Mouse (Mus musculus) ES-Bruce4 (cell line): Measurements from ENCODE around the gene Pla2g2f. TPM values are rescaled to one million over a fixed set of nuclear protein-coding genes. Genes with fewer than 3 reads are reported as not detected.
A peak's percentile ranks its signal among the peaks of the same experiment; 100 is the strongest.

ENCODE experiments used
- H3K27ac ChIP-seq: 2 replicates; pipeline ENCODE4 v1.5.1; 2012; ENCODE audit warnings: low read length, inconsistent platforms; ENCODE audit not compliant: insufficient read depth
- H3K27me3 ChIP-seq: 2 replicates; pipeline ENCODE4 v1.6.1; 2012; ENCODE audit warnings: mild to moderate bottlenecking, low read length, inconsistent platforms; ENCODE audit not compliant: control insufficient read depth, poor library complexity, insufficient read depth, severe bottlenecking
- H3K36me3 ChIP-seq: 2 replicates; pipeline ENCODE4 v1.6.1; 2012; ENCODE audit warnings: inconsistent platforms, mild to moderate bottlenecking, low read length, moderate library complexity; ENCODE audit not compliant: control insufficient read depth, poor library complexity, insufficient read depth, severe bottlenecking
- H3K4me1 ChIP-seq: one replicate; pipeline ENCODE4 v1.8.1; 2011; ENCODE audit warnings: low read length; ENCODE audit not compliant: control insufficient read depth, insufficient read depth
- H3K4me3 ChIP-seq: 2 replicates; pipeline ENCODE4 v1.5.1; 2011; ENCODE audit warnings: low read depth, mild to moderate bottlenecking, low read length
- H3K9ac ChIP-seq: 2 replicates; pipeline ENCODE4 v1.6.1; 2012; ENCODE audit warnings: low read depth, mild to moderate bottlenecking, inconsistent platforms; ENCODE audit not compliant: poor library complexity, severe bottlenecking
- H3K9me3 ChIP-seq: replicated peaks from 2 replicates; pipeline ENCODE4 v1.6.1; 2012; ENCODE audit warnings: mild to moderate bottlenecking, low read length, inconsistent platforms; ENCODE audit not compliant: control insufficient read depth, poor library complexity, insufficient read depth, severe bottlenecking
- CTCF ChIP-seq: IDR thresholded peaks from one replicate; pipeline ENCODE4 v1.8.1; 2011; ENCODE audit warnings: low read depth, low read length
- EP300 ChIP-seq: IDR thresholded peaks from 2 replicates; pipeline ENCODE4 v1.6.1; 2011; ENCODE audit warnings: low read depth, low read length; ENCODE audit not compliant: insufficient read depth
- POLR2A ChIP-seq: IDR thresholded peaks from one replicate; pipeline ENCODE4 v1.8.1; 2011; ENCODE audit warnings: low read length; ENCODE audit not compliant: insufficient read depth
- polyA plus RNA-seq: library from polyadenylated mRNA; stranded (reverse); fragments of >200 nt; gene quantifications from 2 replicates; pipeline ENCODE4 v1.2.4, GENCODE M21; 2011; ENCODE audit warnings: low read depth; ENCODE audit not compliant: missing spikeins, insufficient read depth, insufficient read length

Pla2g2f gene
- polyA plus RNA-seq, 1 experiment, result not detected

DNA sequence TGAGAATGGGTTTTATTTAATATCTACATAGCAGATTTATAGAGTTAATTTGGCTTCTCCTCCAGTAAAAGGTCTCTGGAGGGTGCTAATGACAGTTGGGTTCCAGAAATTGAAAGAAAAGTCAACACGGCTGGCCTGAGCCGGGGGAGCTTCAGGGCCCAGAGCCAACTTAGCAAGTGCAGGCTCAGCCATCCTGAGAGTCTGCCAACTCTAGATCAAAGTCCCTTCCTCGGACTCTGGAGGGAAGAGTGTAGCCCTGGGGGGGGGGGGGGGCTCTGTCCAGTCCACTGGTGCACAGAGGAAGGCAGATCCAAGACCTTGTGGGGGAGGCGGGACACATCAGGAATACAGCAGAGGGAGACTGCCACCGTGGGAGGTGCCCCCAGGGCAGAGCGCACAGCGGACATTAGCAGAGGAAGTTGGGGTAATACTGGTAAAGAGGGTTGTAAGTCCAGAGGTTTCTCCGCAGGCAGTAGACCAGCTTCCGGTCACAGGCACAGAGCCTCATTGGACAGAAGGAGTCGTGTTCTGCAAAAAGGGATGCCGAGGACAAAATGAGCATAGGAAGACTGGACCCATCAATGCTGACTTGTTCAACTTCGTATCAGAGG is 42.8 kb upstream of the Pla2g2f start:
- Histone ChIP-seq H3K9ac (no peak overlapping the region), H3K36me3 (no peaks in the 10 kb centered on the region), H3K27ac (no peak overlapping the region), H3K9me3 (no peaks in the 10 kb centered on the region), H3K4me3 (no peak overlapping the region), H3K27me3 (no peaks in the 10 kb centered on the region), H3K4me1 (peaks cover 7% of the 10 kb centered on the region)
- TF ChIP-seq EP300 (no peak), POLR2A (no peak), CTCF (no peak)

DNA sequence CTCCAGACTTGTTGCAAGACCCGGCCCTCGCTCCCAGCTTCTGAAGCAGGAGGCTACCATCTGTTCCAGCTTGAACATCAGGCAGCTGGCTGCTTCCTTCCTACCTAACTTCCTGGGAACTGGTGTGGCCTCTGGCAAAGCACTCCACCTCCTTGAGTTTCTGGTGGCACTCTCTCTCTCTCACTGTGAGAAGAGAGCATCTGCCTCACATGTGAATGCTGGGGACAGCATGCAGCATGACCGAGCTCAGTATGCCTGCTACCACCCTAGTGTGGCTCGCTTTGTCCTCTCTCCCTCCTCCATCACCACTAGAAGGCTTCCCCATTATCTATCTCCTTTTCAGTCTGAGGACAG is 39.8 kb upstream of the Pla2g2f start:
- Histone ChIP-seq H3K27me3 (no peaks in the 10 kb centered on the region), H3K4me1 (peaks cover 10% of the 10 kb centered on the region), H3K9me3 (no peaks in the 10 kb centered on the region), H3K9ac (no peak overlapping the region), H3K27ac (0 out of 2 replicates have a peak overlapping the region, but pooled peaks have one; percentile 10), H3K36me3 (no peaks in the 10 kb centered on the region), H3K4me3 (no peak overlapping the region)
- no peak for TF ChIP-seq CTCF
- TF ChIP-seq POLR2A, result no peak
- TF ChIP-seq EP300, result no peak

DNA sequence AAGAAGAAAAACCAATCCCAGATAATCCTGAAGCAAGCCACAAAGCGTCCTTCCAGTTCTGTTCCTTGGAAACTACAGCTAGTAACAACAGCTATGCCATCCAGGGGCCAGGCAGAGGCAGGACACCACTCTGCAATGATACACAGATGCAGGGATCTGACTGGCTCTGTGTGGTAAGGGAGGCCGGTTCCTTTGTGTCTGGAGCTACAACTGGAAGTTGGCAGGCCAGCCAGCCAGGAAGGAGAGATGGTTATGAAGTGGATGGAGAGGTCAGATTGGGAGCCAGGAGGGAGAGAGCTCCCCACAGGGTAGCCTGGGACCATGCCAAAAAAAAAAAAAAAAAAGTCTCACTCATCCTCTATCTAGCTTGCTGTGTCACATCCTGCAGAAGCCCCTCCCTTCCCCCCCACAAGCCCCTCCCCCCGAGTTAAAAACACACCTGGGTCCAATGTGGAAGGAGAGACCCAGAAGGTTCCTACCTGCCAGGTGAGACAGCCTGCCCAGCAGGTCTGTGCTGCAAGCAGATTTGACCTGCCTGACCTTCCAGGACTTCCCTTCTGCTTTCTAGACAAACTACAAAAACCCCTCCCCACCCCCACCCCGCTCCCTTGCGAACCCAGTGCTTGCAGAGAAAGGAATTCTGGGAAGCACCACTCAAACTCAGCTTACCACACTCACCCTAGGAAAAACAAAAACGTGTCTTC is 39.2 kb upstream of the Pla2g2f start:
- peaks cover 10% of the 10 kb centered on the region for H3K4me1 ChIP-seq
- H3K27ac ChIP-seq, result peak overlapping the region; percentile 10; the same call in 1 of the 2 replicates
- H3K36me3 ChIP-seq, result no peaks in the 10 kb centered on the region
- peak overlapping the region; percentile 36; the same call in 1 of the 2 replicates for H3K9ac ChIP-seq
- TF ChIP-seq CTCF (no peak), POLR2A (no peak), EP300 (peak; percentile 79)
- H3K9me3 ChIP-seq, result no peaks in the 10 kb centered on the region
- H3K4me3 ChIP-seq, result no peak overlapping the region
- no peaks in the 10 kb centered on the region for H3K27me3 ChIP-seq

DNA sequence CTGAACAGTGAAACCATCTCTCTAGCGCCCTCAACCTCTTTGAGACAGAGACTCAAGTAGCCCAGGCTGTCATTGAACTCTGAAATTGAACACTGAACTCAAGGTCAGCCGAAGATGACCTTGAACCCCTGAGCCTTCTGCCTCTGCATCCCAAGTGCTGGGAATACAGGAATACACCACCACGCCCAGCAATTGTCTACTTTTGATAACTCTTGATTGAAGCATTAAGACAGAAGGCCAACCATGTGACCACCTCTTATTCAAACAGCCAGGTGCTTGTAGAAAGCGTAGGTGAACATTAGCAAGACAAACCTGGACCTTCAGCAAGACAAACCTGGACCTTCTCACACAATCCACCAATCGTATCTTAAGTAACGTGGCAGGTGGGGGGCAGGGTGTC is 36.9 kb upstream of the Pla2g2f start:
- peak overlapping the region; percentile 62 for H3K27ac ChIP-seq
- H3K27me3 ChIP-seq, result no peaks in the 10 kb centered on the region
- H3K36me3 ChIP-seq, result no peaks in the 10 kb centered on the region
- peaks cover 12% of the 10 kb centered on the region for H3K4me1 ChIP-seq
- H3K9me3 ChIP-seq, result no peaks in the 10 kb centered on the region
- H3K4me3 ChIP-seq, result no peak overlapping the region
- TF ChIP-seq CTCF, result no peak
- no peak for TF ChIP-seq POLR2A
- TF ChIP-seq EP300, result peak; percentile 93
- no peak overlapping the region for H3K9ac ChIP-seq

DNA sequence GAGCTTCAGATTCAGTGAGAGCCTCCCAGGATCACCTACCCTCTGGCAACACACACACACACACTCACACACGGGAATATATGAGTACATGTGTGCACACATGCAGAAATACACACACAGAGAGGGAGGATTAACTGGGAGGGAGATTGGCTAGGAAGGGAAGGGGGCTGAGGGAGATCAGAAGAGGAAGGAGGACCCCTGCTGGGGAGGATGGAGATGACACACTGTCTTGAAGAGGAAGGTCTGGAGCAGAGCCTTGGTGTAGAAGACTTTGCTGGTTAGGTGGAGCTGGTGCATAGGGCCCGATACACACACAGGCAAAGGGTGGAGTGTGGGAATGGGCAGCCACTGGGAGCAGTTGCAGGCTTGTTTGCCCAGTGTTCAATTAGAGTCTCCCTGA is 35.9 kb upstream of the Pla2g2f start:
- no peak for TF ChIP-seq EP300
- TF ChIP-seq CTCF, result peak; percentile 73
- TF ChIP-seq POLR2A, result no peak
- Histone ChIP-seq H3K36me3 (no peaks in the 10 kb centered on the region), H3K27me3 (no peaks in the 10 kb centered on the region), H3K27ac (no peak overlapping the region), H3K9me3 (no peaks in the 10 kb centered on the region), H3K4me1 (peaks cover 12% of the 10 kb centered on the region), H3K9ac (no peak overlapping the region), H3K4me3 (no peak overlapping the region)

DNA sequence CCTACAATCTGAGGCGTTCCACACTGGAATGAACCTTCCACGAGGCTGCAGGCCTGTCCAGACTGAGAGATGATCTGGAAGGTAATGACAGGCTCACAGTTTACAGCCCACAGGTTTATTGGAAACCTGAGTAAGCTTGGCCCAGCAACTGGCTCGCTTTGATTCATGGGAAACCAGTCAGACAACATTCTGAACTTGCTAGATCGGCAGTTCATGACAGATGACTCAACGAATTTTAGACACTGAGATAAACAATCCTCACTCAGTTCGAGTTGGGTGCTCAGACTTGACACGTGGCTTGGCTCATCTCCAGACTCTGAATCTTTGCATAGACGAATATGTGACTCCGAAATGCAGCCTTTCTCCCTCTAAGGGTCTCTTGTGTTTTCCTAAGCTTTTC is 35.2 kb upstream of the Pla2g2f start:
- no peaks in the 10 kb centered on the region for H3K9me3 ChIP-seq
- TF ChIP-seq POLR2A (no peak), CTCF (no peak), EP300 (no peak)

More for the DNA sequence above, 35.2 kb upstream of the Pla2g2f start:
- no peaks in the 10 kb centered on the region for H3K36me3 ChIP-seq
- H3K9ac ChIP-seq, result no peak overlapping the region
- no peak overlapping the region for H3K27ac ChIP-seq
- H3K4me3 ChIP-seq, result no peak overlapping the region
- peaks cover 12% of the 10 kb centered on the region for H3K4me1 ChIP-seq
- no peaks in the 10 kb centered on the region for H3K27me3 ChIP-seq
